Mouse (Mus musculus) 3134 (cell line): ENCODE measurements at regions not wholly inside any gene's neighbourhood (a gene's known extent, or its start where the extent isn't known, plus 50 kb on each side); places are given as distances from the start of the nearest gene placed in this dataset.
A peak's percentile ranks its signal among the peaks of the same experiment; 100 is the strongest.

Experiments
- DNase-seq: peaks from one replicate; pipeline ENCODE4 v3.0.0-alpha.2; 2011; ENCODE audit warnings: low spot score; ENCODE audit not compliant: insufficient read length; ENCODE audit errors: extremely low read depth

DNA sequence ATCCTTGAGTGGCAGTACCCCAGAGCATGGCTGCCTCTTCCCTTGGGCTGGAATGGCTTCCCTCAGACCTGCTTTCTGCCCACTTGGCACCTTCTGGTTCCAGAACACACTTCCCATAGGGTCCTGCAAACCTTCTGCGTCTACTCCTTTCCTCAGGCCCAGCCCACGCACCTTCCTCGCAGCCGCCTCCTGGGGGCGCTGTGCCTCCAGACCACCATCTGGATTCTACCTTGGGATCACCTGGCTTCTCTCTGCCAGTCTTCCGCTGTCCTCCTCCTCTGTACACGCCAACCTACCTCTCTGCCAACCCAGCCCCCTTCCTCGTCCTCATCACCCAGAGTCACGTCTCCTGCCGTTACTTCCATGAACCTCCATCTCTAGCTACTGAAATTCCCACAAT lies 166.0 kb downstream of the Zfp36l1 start:
- DNase-seq: no peak

DNA sequence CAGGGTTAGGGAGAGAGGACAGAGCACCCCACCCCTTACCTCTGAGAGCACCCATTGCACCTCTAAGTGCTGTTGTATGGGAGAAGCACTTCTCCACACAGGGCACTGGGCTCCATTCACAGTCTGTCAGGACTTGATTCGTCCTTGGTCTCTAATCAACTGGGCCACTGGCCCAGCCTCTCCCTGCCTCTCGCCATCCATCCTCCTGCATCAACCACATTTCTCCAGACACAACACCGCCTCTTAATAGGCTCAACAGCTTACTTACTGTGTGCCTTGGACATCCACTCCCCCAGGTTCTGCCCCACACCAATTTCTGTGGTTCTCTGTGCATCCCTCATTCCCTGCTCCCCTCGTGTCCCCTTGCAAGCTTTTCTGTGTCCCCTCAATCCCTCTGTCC lies 166.9 kb downstream of the Zfp36l1 start:
- no peak for DNase-seq

DNA sequence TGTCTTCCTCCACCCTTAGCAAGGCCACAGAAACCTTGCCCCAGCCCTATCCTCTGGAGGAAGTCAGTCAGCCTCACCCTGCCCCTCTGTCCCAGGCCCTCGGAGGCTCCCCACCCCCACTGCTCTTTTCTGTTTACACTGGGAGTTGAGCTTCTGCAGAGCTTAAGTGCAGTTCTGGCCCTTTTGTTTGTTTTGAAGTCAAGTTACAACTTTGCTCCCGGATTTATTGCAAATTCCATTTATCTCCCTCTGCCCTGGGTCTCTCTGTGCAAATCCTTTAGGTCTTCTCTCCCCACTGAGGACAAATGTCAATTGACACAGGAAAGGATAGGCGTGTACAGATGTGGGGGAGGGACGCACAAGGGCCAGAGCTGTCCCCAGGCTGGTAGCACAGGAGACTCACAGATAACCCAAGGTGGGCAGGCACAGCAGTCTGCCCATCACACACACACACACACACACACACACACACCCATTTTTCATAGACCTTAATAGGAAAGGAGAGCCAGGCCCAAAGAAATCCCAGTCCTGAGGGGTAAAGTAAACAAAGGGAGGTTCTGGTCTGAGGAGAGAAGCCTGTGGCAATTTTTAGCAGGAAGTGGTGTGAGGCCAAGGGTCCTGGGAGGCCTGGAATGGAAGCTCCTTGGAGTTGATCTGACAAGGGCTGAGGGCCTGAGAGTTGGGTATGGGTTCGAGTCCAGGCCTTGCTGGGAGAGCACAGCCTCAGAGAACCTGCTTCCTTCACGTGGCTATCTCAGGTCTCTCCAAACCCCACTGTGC lies 167.9 kb downstream of the Zfp36l1 start:
- DNase-seq: no peak

DNA sequence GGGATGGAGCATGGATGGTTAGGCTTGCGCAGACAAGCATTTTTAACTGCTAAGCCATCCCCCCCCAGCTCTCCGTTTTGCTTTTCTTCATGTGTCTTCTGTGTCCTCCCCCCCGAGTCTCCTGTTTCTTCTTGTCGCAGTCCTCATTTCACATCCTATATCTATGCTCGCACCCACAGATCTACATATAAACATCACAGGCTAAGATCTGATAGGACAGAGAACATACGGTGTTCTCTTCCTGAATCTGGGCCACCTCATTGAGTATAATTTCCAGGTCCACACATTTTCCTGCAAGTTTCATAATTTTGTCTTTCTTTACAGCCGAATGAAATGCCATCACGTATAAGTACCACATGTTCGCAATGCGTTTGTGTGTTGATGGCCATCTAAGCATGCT lies 168.7 kb downstream of the Zfp36l1 start:
- DNase-seq: no peak

DNA sequence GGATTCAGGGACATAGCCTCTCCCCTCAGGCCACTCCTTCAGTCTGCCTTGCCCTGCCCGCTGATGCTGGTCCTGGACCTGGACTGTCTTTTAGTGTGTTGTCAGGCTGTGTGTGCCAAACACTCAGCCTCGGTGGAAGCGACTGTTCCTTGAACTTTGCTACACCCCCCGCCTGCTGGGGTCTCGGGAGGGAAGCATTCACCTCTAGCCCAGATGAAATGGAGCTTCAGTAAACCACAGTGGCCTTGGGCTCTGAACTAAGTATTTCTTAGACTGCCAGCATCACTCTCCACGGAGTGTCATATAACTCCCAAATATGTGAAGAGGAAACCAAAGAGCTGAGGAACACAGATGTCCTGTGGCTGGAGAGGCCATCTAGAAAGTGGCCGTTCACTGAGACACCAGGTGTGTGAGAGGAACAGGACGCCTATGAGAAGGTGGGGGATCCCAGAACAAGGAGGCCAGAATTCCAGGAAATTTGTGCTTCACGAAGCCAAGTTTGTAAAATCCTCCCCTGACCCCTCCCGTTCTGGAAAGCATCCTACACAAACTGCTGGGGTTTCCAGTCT lies 170.2 kb downstream of the Zfp36l1 start:
- no peak for DNase-seq

DNA sequence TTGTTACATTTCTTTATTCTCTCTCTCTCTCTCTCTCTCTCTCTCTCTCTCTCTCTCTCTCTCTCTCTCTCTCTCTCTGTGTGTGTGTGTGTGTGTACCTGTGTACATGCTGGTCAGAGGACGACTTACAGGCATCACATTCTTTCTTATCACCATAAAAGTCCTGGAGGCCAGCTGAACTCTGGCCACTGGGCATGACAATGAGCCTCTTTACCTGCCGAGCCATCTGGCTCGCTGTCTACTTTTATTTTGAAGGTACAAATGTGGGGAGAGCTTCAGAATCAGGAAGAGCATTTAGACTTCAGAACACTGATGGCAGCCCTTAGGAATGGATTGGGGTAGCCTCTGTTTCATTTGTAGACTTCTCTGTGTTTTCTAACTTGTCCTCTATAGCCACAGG lies 171.0 kb downstream of the Zfp36l1 start:
- DNase-seq: no peak

DNA sequence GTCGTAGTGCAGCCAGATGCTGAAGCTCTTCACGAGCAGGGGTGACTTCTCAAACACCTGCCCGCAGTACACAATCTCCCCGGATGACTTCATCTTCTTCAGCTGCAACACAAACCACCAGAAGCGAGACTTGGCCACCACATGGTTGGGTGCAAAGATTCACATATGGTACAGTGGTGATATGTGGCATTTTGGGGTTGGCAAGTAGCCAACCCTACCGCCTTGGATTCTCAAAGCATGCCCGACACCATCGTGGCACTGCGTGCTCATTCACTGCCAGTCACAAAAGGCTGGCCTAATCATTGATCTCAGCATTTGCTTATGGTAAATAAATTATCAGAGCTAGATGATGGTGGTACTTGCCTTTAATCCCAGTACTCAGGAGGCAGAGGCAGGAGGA lies 173.4 kb downstream of the Zfp36l1 start:
- no peak for DNase-seq

DNA sequence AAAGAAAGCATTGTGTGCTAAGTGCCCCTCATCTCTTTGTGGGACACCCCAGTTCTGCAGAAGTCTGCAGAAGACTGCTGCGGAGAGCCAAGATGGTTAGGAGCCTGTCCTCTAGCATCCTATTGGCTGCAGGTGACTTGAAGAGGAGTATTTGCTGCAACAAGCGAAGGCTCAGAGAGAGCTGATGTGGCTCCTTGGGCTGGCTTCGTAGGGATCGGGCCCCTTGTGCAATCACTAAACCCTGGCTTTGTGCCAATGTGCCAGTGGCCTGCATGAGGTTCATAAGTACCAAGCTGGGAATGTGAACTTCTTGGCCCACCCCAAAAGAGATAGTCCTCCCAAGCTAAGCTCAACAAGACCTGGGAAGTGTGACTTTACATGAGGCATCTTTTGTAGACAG lies 174.9 kb downstream of the Zfp36l1 start:
- no peak for DNase-seq

DNA sequence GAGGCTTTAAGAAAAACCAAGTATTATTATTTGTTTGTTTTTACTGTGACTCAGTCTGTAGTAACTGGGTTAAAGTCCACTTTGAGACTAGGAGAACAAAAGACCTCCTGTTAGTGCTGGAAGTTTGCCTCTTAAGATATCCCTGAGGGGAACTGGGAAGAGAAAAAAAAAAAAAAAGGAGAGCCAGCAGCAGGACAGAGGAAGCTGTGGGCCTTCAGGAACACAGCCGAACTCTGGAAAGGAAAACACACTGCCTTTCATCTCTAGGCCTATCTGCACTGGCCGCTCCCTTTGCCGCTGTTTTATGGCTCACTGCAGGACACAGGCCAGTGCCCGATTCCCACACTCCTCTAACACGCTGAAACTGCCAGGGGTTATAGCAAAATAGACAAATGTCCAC lies 176.1 kb downstream of the Zfp36l1 start:
- peak; percentile 69 for DNase-seq

DNA sequence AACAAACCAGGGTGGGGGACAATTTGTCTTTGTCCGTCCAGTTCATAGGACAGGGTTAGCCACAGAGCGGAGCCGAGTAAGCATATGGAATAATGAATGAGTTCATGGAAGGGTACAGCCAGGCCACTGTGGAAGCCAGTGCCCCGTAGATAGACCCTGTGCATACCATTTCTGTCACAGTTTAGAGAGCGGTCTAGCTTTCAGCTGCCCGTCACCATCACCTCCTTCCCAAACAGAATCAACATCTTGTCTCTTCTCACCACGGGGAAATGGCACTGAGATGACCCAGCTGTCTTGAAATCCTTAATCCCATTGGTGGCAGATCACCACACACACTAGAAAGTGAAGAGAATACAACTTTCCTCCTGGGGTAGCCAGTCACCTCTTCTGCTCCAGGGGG lies 178.7 kb downstream of the Zfp36l1 start:
- DNase-seq: no peak

DNA sequence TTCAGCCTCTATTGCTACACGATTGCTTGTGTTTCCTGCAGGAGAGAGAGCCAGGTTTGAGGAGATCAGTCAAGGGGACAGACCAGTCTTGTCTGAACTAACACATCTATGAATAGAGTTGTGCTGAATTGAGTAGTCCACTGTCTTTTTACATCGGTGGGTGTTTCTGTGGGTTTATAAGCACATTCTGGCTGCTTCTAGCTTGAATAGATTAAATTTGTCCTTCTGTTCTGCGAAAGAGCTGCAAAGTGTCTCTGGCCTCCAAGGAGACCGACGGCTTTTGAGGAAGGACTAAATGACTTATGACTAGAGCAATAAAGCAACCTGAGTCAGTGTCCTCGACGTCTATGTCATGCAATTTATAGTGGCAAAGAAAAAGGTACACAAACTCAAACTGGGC lies 179.9 kb downstream of the Zfp36l1 start:
- DNase-seq: no peak

DNA sequence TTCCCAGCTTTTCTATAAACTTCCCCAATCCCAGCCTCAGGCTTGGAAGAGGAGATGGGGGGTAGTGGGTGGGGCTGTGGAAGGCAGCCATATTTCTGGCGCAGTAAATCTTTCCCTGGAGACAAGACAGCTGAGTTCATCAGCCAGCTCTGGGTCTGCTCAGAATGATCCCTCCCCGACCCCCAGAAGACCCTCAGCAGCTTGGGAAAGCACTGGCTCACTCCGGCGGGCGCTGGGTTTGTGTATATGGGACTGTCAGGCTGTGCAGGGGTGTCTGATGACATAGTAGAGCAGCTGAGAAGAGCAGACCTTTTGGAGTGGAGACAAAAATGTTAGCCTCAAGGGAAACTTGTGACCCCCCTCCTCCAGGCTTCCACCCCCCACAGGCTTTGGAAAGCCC lies 181.4 kb downstream of the Zfp36l1 start:
- DNase-seq: no peak

DNA sequence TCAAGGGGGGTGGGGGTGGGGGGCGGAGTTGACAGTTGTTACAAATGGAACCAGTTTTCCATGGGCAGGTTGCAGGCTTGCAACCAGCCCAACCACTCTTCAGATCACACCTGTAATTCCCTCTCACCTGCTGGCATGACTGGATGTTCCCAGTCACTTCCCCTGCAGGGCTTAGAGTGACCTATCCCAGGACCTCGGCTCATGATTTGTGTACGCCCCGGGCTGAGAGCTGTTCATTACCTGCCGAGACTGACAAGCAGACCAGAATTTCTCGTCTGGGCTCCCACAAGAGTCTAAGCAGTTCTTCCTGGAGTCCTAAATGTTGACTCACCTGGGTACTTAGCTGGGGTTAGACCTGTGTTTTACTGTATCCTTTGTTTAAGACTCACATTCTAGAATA lies 183.0 kb downstream of the Zfp36l1 start:
- no peak for DNase-seq

DNA sequence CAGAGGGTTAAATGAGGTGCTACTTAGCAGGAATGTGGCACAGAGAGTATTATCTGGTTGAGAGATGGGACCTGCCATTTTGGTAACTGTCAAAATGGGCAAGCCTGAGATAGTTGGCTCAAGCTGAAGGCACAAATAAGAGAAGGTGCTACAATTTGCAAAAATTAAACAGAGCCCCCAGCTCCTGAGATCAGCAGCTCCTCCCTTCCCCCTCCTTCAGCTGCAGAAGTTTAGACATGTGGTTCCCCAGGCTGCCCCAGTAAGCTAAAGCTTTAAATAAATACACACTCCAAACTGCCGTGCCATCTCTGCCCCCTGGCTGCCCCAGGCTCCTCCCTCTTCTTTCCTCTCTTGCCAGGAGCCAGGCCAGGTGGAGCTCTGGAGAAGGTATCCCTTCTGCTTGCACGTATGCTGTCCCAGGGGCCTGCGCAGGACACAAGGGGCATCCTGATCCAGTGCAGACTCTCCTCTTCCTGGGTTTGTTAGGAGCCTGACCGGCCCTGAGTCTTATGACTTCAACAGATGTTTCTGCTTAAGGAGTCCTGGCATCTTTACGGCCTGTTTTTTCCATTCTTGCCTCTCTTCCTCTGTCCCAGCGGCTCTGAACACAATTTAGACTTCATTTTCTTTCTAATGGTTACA lies 184.0 kb downstream of the Zfp36l1 start:
- DNase-seq: no peak

DNA sequence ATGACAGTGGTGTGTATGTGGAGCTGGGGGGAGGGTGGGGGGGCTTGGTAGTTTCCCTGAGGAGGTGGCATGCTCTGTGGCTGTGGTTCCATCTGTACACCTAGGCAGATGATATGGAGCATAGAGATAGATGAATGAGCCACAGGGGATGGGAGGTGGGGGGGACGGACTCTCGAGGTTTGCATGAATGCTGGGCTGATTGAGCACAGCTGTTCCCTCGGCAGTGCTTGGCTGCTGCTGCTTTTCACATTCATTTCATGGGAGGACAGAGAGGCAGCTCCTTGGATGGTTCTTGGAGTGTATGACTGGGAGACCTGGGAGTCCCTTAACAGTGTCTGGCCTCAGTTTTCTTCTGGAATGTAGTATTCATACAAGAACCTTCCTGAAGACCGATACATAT lies 184.5 kb downstream of the Zfp36l1 start:
- DNase-seq: no peak

DNA sequence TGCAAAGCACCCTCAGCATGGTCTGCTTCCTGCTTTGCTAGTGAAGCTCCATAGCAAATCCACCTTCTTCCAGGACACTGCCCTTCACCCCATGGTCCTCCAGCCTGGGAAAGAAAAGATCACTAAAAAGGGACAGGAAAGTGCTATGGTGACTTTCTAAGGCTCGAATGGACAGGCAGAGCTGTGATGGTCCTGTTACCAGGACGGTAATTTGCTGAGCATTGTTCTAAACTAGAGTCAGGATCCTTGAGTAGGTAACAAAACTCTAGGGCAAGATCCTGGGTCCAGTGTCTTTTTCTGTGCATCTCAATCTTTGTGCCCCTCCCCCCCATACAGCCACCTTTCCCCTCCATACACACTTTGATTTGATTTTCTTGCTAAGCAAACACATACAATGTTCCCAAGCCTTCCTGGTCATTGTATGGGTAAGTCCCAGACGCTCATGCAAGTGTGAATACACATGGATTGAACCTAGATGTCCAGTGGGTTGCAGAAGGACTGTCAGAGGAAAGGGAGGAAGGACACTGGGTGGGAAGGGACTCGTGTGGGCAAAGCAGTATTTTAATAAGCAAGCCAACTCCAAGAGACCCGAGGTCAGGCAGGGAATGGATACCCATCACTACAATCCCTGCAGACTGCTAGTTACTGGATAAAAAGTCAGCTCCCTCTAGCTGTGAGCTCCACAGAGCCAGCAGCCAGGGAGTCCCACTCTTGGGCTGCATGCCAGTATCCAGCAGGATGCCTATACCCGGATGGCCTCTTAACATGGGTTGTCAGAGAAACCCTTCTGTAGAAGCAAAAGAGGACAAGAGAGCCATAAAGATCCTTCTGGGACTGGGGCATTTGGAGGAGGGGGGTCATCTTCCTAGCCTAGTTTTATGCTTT lies 186.9 kb downstream of the Zfp36l1 start:
- no peak for DNase-seq

DNA sequence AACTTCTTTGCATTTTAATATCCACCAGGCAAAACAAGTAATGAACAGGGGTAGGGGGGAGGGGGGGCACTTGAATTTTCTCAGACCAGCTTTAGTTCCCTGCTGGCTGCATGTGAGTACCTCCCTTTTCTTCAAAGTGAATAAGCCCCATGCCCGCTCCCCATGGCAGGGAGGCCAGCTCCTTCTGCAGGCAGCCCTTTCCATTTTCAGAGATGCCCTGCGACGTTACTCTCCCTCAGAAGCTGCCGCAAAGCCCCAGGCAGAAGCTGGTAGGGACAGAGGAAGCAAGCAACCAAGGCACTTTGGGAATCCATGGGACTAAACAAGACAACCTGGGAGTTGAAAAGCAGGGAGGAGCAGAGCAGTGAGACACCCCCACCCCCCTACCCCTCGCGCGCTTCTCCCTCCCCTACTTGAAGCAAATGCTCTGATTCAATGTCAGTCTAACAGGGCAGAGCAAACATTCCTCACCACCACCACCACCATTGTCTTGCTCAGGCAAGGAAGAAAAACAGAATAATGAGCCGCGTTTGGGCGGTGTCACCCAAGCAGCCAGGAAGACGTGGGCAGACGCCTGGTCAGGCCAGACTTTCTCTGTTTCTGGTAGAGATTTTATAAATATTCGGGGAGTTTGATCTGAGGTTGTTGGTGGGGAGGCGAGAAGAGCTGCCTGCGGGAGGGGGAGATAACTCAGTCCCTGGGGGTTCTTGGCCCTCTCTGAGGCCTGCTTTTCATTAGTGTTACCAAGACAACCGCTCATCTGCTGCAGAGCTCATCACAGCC lies 187.7 kb downstream of the Zfp36l1 start:
- DNase-seq: no peak

DNA sequence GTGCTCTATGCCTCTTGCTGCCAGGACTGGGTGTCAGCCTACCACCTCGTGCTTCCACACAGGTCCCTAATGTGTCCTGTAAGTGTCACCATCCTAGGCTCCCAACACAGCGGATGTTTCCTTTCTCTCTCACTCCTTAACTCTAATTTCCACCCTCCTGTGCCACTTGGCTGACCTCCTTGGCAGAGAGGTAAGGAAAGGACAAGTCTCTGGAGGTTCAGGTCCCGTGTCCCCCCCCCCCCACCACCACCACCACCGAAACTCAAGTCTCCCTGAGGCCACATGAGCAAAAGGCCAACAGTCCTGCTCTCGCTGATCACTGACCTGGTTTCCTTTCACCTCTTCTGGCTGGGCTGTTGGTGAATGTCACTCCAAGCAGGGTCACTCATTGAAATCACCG lies 189.0 kb downstream of the Zfp36l1 start:
- no peak for DNase-seq

DNA sequence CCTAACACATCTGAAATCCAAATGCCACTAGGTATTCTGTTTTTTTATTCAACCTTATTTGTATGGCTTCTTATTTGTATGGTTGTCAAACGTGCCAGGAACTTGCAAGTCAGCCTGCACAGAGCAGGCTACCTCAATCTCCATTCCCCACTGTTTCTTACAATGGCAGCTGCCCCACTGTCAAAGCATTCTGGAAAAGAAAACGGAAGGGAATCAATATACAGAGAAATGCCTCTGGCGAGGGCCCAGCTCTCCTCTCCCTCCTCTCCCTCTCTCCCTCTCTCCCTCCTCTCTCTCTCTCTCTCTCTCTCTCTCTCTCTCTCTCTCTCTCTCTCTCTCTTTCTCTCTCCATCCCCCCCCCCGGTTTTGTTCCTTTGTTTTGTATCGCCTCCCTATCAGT lies 191.0 kb downstream of the Zfp36l1 start:
- DNase-seq: no peak

DNA sequence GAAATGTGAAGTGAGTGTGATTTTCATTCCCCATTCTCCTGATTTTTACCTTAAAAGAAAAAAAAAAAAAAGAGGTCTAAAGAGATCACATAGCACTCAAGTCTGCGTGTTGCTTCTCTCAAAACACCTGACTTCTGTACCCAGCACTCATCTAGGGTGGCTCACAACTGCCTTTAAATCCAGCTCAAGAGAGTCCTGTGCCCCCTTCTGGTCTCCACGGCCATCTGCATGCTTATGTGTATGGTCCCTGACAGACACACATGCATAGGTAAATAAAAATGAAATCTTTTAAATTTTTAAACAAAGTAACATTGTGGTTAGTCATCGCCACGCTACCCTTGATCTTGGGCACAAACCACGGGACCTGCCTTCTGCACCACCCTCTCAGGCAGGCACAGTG lies 193.8 kb downstream of the Zfp36l1 start:
- no peak for DNase-seq
